Mouse (Mus musculus) bone marrow macrophage, adult 2 months (primary cell): ENCODE measurements around the gene Lrrd1. TPM values are rescaled to one million over a fixed set of nuclear protein-coding genes. Genes with fewer than 3 reads are reported as not detected.
"Not testable (repeated sequence)": the region's sequence is repeated elsewhere in the genome, so short reads cannot be mapped to it uniquely, and the experiment has no call there.

Source experiments
- H3K27ac ChIP-seq: 2 replicates; pipeline ENCODE4 v1.5.1; 2012; ENCODE audit warnings: low read depth, low read length; ENCODE audit not compliant: insufficient read depth
- H3K4me1 ChIP-seq: 2 replicates; pipeline ENCODE4 v1.6.1; 2012; ENCODE audit warnings: low read length; ENCODE audit not compliant: control insufficient read depth, insufficient read depth
- H3K4me3 ChIP-seq: 2 replicates; pipeline ENCODE4 v1.5.1; 2012; ENCODE audit warnings: mild to moderate bottlenecking, low read length, moderate library complexity; ENCODE audit not compliant: insufficient read depth
- CTCF ChIP-seq: IDR thresholded peaks from 2 replicates; pipeline ENCODE4 v1.5.1; 2012; ENCODE audit warnings: low read depth, mild to moderate bottlenecking, low read length, moderate library complexity
- POLR2A ChIP-seq: IDR thresholded peaks from 2 replicates; pipeline ENCODE4 v1.6.1; 2012; ENCODE audit warnings: mild to moderate bottlenecking, low read depth, low read length, borderline replicate concordance
- polyA plus RNA-seq: library from polyadenylated mRNA; stranded (reverse); fragments of >200 nt; gene quantifications from 2 replicates; pipeline ENCODE4 v1.2.4, GENCODE M21; 2012; ENCODE audit not compliant: missing spikeins, insufficient read depth, insufficient read length

The Lrrd1 gene
- polyA plus RNA-seq, result 0.41 TPM in 1 of 2 replicates, not detected in the other

- no peaks in the 10 kb centered on the region for H3K4me1 ChIP-seq
- no peak within 1 kb of the TSS for H3K27ac ChIP-seq
- no peak for TF ChIP-seq POLR2A
- no peak for TF ChIP-seq CTCF
Measured at GRCm38 (mm10) chr5:3845026-3845425, at the start of gene Lrrd1. TSS of gene Lrrd1 (plus strand) at chr5:3845173.

DNA sequence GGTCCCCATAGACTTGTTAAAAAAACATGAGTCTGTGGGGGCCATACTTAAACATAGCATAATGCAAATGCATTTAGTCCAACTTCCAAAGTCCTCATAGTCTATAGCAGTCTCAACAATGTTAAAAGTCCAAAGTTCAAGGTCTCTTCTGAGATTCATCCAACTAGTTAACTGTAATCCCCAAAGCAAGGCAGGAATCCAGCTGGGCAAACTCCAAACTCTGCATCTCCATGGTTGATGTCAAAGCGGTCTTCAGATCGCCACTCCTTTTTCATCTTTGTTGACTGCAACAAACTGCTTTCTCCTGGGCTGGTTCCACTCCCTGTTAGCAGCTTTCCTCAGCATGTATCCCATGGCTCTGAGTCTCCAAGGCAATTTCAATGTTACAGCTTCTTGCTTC is 47.9 kb upstream of the Lrrd1 start:
- H3K4me1 ChIP-seq, result not testable (repeated sequence)

More at GRCm38 (mm10) chr5:3845026-3845425, at the start of gene Lrrd1:
- no peak within 1 kb of the TSS for H3K4me3 ChIP-seq

DNA sequence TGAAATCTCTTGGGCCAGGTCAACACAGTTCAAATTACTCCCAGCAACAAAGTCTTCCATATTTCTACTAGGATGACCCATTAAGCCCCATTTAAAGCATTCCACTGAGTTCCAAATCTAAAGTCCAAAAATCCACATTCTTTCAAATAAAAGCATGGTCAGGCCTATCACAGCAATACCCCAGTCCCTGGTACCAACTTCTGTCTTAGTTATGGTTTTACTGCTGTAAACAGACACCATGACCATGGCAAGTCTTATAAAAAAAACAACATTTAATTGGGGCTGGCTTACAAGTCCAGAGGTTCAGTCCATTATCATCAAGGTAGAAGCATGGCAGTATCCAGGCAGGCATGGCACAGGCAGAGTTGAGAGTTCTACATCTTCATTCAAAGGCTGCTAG is 46.3 kb upstream of the Lrrd1 start:
- H3K4me3 ChIP-seq, H3K27ac ChIP-seq, H3K4me1 ChIP-seq: not testable (repeated sequence)

More for the DNA sequence above, 47.9 kb upstream of the Lrrd1 start:
- H3K4me3 ChIP-seq, H3K27ac ChIP-seq: not testable (repeated sequence)

DNA sequence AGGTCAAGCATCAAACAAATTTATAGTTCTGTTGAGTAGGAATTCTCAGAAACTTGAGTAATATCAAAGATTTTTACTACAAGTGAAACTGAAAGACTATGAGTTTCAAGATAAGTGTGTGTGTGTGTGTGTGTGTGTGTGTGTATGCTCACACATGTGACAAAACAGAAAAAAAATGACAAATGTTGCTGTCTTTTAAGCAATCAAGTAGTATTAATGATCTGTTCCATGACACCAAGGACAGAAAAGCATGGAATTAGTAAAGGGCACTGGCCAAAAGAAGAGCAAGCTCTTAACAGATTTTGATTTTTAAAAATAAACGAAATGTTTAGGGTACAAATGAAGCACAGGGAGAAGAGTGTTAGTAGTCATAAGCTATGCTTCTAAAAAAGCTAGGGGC is 44.9 kb upstream of the Lrrd1 start:
- Histone ChIP-seq H3K4me3 (no peak overlapping the region), H3K27ac (no peak overlapping the region), H3K4me1 (peaks cover 10% of the 10 kb centered on the region)
- TF ChIP-seq CTCF, result no peak
- no peak for TF ChIP-seq POLR2A

- no peak overlapping the region for H3K27ac ChIP-seq
- TF ChIP-seq CTCF, result no peak
- TF ChIP-seq POLR2A, result no peak
- H3K4me1 ChIP-seq, result peaks cover 10% of the 10 kb centered on the region
- H3K4me3 ChIP-seq, result no peak overlapping the region
Measured at GRCm38 (mm10) chr5:3800881-3801280, 44.1 kb upstream of the Lrrd1 start.

DNA sequence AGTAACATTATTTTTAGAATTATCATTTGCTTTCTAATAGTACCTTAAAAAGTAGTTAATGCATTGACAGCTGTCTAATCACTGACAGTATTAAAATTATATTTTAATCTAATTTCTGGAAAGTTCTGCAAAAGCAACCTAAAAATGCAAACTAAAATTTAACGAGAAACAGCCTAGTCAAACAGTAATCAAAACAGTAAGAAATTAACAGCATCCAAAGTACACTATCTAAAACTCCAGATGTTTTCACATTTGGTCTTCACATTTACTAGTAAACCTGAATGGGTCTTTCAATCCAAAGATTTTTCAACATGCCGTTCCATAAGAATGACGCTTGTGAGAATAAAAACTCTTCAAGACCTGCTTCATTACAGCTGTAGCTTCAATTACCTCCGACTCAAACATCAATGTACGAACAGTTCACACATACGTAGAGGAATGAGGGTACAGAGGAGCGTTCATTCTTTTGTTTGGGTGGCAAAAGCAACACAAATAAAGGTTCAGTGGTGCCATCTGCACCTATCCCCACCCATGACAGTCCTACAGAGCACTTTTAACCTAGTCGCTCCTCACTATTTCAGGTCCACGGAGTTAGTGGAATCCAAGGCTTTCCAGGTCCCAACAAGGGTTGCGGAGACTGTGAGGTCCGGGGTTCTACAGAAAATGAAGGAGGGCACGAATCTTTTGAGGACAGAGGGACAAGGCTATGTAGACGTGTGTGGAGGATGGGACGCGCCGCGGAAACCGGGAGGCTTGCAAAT is 43.1 kb upstream of the Lrrd1 start:
- H3K4me1 ChIP-seq, result peaks cover 10% of the 10 kb centered on the region
- peak overlapping the region; percentile 80 for H3K4me3 ChIP-seq
- peak overlapping the region; percentile 58; the same call in 1 of the 2 replicates for H3K27ac ChIP-seq
- no peak for TF ChIP-seq POLR2A
- TF ChIP-seq CTCF, result no peak

DNA sequence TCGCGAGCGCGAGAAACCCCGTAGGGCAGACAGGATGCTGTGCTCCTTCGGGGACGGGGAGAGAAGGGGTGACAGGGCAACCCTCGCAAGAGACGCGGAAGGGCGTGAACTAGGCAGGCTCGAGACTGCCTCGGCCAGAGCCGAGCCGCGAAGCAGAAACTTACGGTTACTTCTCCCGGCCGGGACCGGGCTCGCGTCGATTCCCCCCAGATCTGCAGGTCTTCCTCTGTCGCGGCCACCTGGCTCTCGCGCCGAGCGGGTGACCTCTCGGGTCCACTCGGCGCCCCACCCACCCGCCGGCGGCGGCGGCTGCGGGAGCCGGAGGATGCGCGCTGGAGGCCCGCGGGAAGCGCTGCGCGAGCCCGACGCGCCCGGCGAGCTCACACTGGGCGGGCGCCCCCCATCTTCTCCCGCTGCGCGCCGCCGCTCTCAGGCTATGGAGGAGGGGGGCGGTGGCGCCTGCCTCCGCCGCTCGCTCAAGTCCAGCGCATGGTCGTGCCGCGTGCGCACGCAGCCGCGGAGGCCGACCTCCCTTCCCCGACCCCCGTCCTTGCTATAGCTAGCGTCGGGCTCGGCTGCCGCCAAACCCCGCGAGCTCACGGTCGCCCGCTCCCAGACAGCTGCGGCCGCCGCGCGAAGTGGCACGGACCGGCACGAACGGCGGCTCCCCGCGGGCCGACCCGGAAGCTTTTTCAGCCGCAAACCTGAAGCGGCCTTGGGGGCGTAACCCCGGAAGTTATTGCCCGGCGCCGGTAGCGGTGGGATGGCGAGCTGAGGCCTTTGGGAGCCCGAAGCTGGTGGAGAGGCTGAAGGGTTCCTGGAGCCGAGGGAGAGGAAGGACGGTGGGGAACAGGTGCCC is 42.3 kb upstream of the Lrrd1 start, which contains the start of the genes Ankib1 and Krit1:
Gene Ankib1, minus strand, starts transcription at position 493 of the 859 bp plus-strand sequence.
Gene Krit1, plus strand, starts transcription at position 752 of the 859 bp plus-strand sequence.
- peak within 1 kb of the TSS; percentile 58 for H3K27ac ChIP-seq
- peaks cover 10% of the 10 kb centered on the region for H3K4me1 ChIP-seq
- no peak for TF ChIP-seq POLR2A
- no peak for TF ChIP-seq CTCF
- peak within 1 kb of the TSS; percentile 80 for H3K4me3 ChIP-seq

DNA sequence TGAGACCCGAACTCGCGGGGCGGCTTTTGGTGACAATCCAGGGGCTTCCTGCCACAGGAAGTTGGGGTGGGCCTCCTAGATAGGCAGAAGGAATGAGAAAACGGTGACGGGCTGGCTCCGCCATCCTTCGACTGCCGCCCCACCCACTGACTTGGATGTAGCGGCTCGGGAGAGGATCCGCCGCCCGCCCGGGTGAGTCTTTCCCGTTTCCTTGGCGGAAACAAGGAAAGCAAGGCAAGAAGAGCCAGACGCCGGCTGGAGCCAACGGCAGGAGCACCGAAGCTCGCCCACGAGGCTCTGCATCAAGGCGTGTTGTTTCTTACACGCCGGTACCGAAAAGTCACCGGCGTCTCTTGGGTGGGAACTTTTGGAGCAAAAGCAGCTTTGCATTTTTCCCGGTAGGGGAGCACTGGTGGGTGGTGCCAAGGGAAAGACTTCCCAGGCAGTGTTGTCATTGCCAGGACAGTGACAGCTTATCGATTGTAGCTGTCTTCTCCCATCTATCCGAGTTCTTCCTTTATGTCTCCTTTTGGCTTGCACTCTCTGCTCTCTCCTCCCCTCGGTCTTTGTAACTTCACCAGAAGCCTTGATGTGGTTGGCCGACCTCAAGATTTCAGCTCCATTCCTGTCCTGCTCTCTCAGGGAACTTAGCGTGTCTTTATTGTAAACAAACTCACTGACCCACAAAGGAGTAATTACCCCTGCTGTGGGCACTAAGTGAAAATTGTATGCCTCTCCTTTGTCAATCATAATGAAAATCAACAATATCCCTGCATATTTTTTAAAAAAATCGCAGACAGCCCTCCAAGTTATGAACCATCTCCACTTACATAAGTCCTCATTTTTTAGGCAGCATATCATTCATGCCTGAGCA is 41.4 kb upstream of the Lrrd1 start:
- Histone ChIP-seq H3K4me3 (peak overlapping the region; percentile 80), H3K4me1 (peaks cover 10% of the 10 kb centered on the region), H3K27ac (peak overlapping the region; percentile 56)
- no peak for TF ChIP-seq CTCF
- no peak for TF ChIP-seq POLR2A

- H3K4me1 ChIP-seq, result peaks cover 3% of the 10 kb centered on the region; the same call in 1 of the 2 replicates
Measured at GRCm38 (mm10) chr5:3808472-3808871, 36.5 kb upstream of the Lrrd1 start.

More at GRCm38 (mm10) chr5:3808472-3808871, 36.5 kb upstream of the Lrrd1 start:
- Histone ChIP-seq H3K27ac (no peak overlapping the region), H3K4me3 (no peak overlapping the region)
- TF ChIP-seq CTCF, result no peak
- no peak for TF ChIP-seq POLR2A
